Mouse (Mus musculus): ENCODE results near the gene Hcn3. TPM values are rescaled to one million over a fixed set of nuclear protein-coding genes. Genes with fewer than 3 reads are reported as not detected.
"Not testable (repeated sequence)": the region's sequence is repeated elsewhere in the genome, so short reads cannot be mapped to it uniquely, and the experiment has no call there.

Hcn3 gene
- polyA plus RNA-seq, 1 experiment from 2014 or later, result 0.11 TPM

- Histone ChIP-seq H3K36me3 (ENCODE audit: inconsistent target) (peaks cover 43% of the 10 kb centered on the region), H3K79me2 (ENCODE audit: inconsistent target) (peaks cover 30% of the 10 kb centered on the region), H3K4me3 (ENCODE audit: inconsistent target) (no peak overlapping the region), H3K27ac (no peak overlapping the region)
- 96% methylated on average over 19 of the region's 19 CpGs for WGBS (ENCODE audit: missing documents)
Observed at GRCm38 (mm10) chr3:89166945-89167344, 6.9 kb upstream of the Hcn3 start.

GRCm38 (mm10) chr3:89165268-89165870, 5.4 kb upstream of the Hcn3 start:
- 24% methylated on average over 12 of the region's 12 CpGs for WGBS (ENCODE audit: missing documents)
- peaks cover 30% of the 10 kb centered on the region for H3K79me2 ChIP-seq (ENCODE audit: inconsistent target)

GRCm38 (mm10) chr3:89164506-89165267, 4.7 kb upstream of the Hcn3 start, which contains the start of gene Clk2:
Gene Clk2 (plus strand): TSS chr3:89164795.
- under 1% methylated on average over 63 of the region's 79 CpGs for whole genome bisulfite sequencing (ENCODE audit: missing documents)
- H3K36me3 ChIP-seq (ENCODE audit: inconsistent target), result peaks cover 27% of the 10 kb centered on the region
- H3K27ac ChIP-seq, result peak within 1 kb of the TSS; percentile 71
- H3K79me2 ChIP-seq (ENCODE audit: inconsistent target), result peaks cover 30% of the 10 kb centered on the region
- peak within 1 kb of the TSS; percentile 79 for H3K4me3 ChIP-seq (ENCODE audit: inconsistent target)

More at GRCm38 (mm10) chr3:89165268-89165870, 5.4 kb upstream of the Hcn3 start:
- Histone ChIP-seq H3K4me3 (ENCODE audit: inconsistent target) (peak overlapping the region; percentile 79), H3K27ac (peak overlapping the region; percentile 48), H3K36me3 (ENCODE audit: inconsistent target) (peaks cover 33% of the 10 kb centered on the region)

GRCm38 (mm10) chr3:89163643-89164245, 3.7 kb upstream of the Hcn3 start:
- Histone ChIP-seq H3K27ac (peak overlapping the region; percentile 71), H3K36me3 (ENCODE audit: inconsistent target) (peaks cover 18% of the 10 kb centered on the region), H3K79me2 (ENCODE audit: inconsistent target) (peaks cover 30% of the 10 kb centered on the region), H3K4me3 (ENCODE audit: inconsistent target) (peak overlapping the region; percentile 40)
- WGBS (ENCODE audit: missing documents), result 17% methylated on average over 5 of the region's 5 CpGs

GRCm38 (mm10) chr3:89163123-89163522, 3.1 kb upstream of the Hcn3 start:
- H3K27ac ChIP-seq, result peak overlapping the region; percentile 71

GRCm38 (mm10) chr3:89161786-89162185, 1.8 kb upstream of the Hcn3 start:
- Histone ChIP-seq H3K4me3 (ENCODE audit: inconsistent target) (no peak overlapping the region), H3K36me3 (ENCODE audit: inconsistent target) (no peaks in the 10 kb centered on the region), H3K27ac (no peak overlapping the region), H3K79me2 (ENCODE audit: inconsistent target) (peaks cover 18% of the 10 kb centered on the region)
- WGBS (ENCODE audit: missing documents), result 100% methylated on average over 4 of the region's 4 CpGs

More at GRCm38 (mm10) chr3:89163123-89163522, 3.1 kb upstream of the Hcn3 start:
- Histone ChIP-seq H3K36me3 (ENCODE audit: inconsistent target) (peaks cover 12% of the 10 kb centered on the region; the same call in 1 of the 2 replicates), H3K79me2 (ENCODE audit: inconsistent target) (peaks cover 30% of the 10 kb centered on the region), H3K4me3 (ENCODE audit: inconsistent target) (no peak overlapping the region)
- WGBS (ENCODE audit: missing documents), result 86% methylated on average over 1 of the region's 1 CpGs

GRCm38 (mm10) chr3:89161207-89161606, 1.2 kb upstream of the Hcn3 start:
- not testable (repeated sequence) for H3K4me3 ChIP-seq (ENCODE audit: inconsistent target); H3K36me3 ChIP-seq (ENCODE audit: inconsistent target); H3K27ac ChIP-seq
- H3K79me2 ChIP-seq (ENCODE audit: inconsistent target), result peaks cover 12% of the 10 kb centered on the region

- Histone ChIP-seq H3K79me2 (ENCODE audit: inconsistent target) (no peaks in the 10 kb centered on the region), H3K36me3 (ENCODE audit: inconsistent target) (no peaks in the 10 kb centered on the region), H3K4me3 (ENCODE audit: inconsistent target) (no peak overlapping the region), H3K27ac (no peak overlapping the region)
- 6% methylated on average over 13 of the region's 13 CpGs for WGBS (ENCODE audit: missing documents)
Observed at GRCm38 (mm10) chr3:89159211-89159610, 785 bp downstream of the Hcn3 start.

- Histone ChIP-seq H3K79me2 (ENCODE audit: inconsistent target) (no peaks in the 10 kb centered on the region), H3K27ac (no peak overlapping the region), H3K36me3 (ENCODE audit: inconsistent target) (no peaks in the 10 kb centered on the region), H3K4me3 (ENCODE audit: inconsistent target) (no peak overlapping the region)
- WGBS (ENCODE audit: missing documents), result 33% methylated on average over 7 of the region's 7 CpGs
Observed at GRCm38 (mm10) chr3:89158651-89159050, 1.3 kb downstream of the Hcn3 start.

- Histone ChIP-seq H3K79me2 (ENCODE audit: inconsistent target) (no peaks in the 10 kb centered on the region), H3K4me3 (ENCODE audit: inconsistent target) (no peak overlapping the region), H3K36me3 (ENCODE audit: inconsistent target) (no peaks in the 10 kb centered on the region), H3K27ac (no peak overlapping the region)
- 50% methylated on average over 8 of the region's 8 CpGs for WGBS (ENCODE audit: missing documents)
Observed at GRCm38 (mm10) chr3:89156951-89157350, 3.0 kb downstream of the Hcn3 start.

- 76% methylated on average over 17 of the region's 17 CpGs for WGBS (ENCODE audit: missing documents)
- no peak overlapping the region for H3K4me3 ChIP-seq (ENCODE audit: inconsistent target)
- no peak overlapping the region for H3K27ac ChIP-seq
- no peaks in the 10 kb centered on the region for H3K79me2 ChIP-seq (ENCODE audit: inconsistent target)
- H3K36me3 ChIP-seq (ENCODE audit: inconsistent target), result no peaks in the 10 kb centered on the region
Observed at GRCm38 (mm10) chr3:89152084-89152835, 7.7 kb downstream of the Hcn3 start.

GRCm38 (mm10) chr3:89148567-89148966, 11.4 kb downstream of the Hcn3 start:
- no peaks in the 10 kb centered on the region for H3K36me3 ChIP-seq (ENCODE audit: inconsistent target)

GRCm38 (mm10) chr3:89147979-89148311, 12.1 kb downstream of the Hcn3 start:
- no peaks in the 10 kb centered on the region for H3K79me2 ChIP-seq (ENCODE audit: inconsistent target)
- no peaks in the 10 kb centered on the region for H3K36me3 ChIP-seq (ENCODE audit: inconsistent target)
- H3K27ac ChIP-seq, result no peak overlapping the region
- no peak overlapping the region for H3K4me3 ChIP-seq (ENCODE audit: inconsistent target)
- 25% methylated on average over 15 of the region's 15 CpGs for WGBS (ENCODE audit: missing documents)

More at GRCm38 (mm10) chr3:89148567-89148966, 11.4 kb downstream of the Hcn3 start:
- WGBS (ENCODE audit: missing documents), result 83% methylated on average over 14 of the region's 14 CpGs
- Histone ChIP-seq H3K79me2 (ENCODE audit: inconsistent target) (no peaks in the 10 kb centered on the region), H3K4me3 (ENCODE audit: inconsistent target) (no peak overlapping the region), H3K27ac (no peak overlapping the region)

GRCm38 (mm10) chr3:89147101-89147978, 12.7 kb downstream of the Hcn3 start:
- H3K79me2 ChIP-seq (ENCODE audit: inconsistent target), result no peaks in the 10 kb centered on the region
- no peak overlapping the region for H3K4me3 ChIP-seq (ENCODE audit: inconsistent target)
- H3K27ac ChIP-seq, result no peak overlapping the region
- H3K36me3 ChIP-seq (ENCODE audit: inconsistent target), result no peaks in the 10 kb centered on the region
- WGBS (ENCODE audit: missing documents), result 33% methylated on average over 26 of the region's 26 CpGs

Measured in macrophage (primary cell).